Mouse (Mus musculus): Measurements from ENCODE around the gene Btn2a2.

The Btn2a2 gene

DNA sequence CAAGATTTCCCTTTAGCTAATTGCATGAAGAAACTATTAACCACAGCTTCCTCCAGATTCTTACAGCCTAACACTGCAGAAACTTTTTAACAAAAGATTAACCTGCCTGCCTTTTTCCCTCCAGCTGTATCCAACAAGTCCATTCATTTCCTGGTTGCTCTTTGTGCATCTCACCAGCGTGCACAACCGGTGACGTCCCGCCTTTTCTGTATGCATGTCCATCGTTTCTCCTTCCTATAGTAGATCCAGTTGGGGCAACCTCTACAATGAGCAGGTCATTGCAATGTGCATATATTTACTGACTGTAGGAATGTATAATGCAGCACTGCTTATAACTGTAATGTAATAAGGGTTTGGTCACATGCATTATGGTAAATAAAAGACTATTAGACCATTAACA, 35.3 kb upstream of the Btn2a2 start:
- CTCF ChIA-PET, result interaction anchor here (0.7 kb wide), 1 partner anchor 79 kb away, joined by 3 read pairs; no protein-coding TSS in a partner anchor

DNA sequence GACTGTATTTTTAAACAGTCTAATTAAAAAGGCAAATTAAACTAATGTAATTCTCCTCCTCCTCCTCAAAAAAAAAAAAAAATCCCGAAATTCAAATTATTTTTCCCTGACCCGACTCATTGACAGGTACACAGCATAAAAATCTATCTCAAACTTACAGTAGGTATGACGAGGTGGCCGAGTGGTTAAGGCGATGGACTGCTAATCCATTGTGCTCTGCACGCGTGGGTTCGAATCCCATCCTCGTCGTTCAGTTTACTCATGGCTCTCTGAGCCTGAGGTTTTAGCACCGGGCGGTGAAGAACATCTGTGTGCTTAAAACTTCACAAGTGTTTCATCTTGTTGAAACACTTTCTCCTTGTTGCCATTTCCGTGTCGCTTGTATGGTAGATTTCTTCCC, 33.0 kb upstream of the Btn2a2 start:
- CTCF ChIA-PET, result no interaction called here

DNA sequence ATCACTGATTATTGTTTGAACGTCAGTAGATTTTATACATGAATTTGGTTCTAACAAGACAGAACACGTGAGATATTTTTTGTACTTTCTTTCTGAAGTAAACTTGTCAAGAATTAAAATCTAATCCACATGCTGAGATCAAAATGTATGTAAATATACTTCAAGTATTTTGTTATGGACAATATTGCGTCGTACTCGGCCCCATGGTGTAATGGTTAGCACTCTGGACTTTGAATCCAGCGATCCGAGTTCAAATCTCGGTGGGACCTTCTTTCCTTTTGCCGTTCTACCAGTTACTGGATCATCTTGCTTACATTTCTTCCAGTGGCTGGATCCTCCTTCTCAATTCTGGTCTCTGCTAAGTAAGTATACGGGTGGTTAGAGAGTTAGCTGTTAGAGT, 30.8 kb upstream of the Btn2a2 start:
- CTCF ChIA-PET, result interaction anchor here (0.8 to 1.0 kb wide), 2 partner anchors 83 to 95 kb away, joined by 3 read pairs; no protein-coding TSS in a partner anchor

DNA sequence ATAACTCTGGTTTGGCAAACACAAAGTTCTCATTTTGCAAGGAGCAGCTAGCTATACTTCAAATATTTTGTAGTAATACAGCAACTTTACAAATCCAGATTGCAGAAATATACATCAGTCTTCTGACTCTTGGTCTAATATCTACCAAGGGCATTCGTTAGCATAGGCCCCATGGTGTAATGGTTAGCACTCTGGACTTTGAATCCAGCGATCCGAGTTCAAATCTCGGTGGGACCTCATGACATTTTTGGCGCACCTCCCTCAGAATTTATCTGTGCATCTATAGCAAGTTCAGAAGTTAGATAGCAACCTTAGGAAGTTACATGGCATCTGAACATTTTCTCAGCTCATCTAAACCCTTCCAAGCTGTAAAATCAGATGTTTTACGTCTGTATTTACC, 30.2 kb upstream of the Btn2a2 start:
- CTCF ChIA-PET, result no interaction called here

DNA sequence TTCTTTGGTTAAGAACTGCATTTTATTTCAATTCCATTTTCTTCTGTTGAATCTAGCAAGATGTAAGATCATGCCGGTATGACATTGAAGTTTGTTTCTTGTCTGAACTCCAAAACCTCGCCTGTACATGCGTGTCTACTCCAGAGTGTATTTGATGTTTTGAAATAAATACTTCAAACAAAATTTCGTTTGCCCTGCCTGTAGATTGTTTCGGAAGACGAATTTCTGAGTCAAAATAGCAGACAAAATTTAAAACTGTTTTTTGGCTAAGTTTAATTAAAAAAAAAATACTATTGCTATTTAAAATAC, 29.6 kb upstream of the Btn2a2 start:
- CTCF ChIA-PET, result interaction anchor here (0.6 kb wide), 1 partner anchor 87 kb away, joined by 5 read pairs; no protein-coding TSS in a partner anchor

DNA sequence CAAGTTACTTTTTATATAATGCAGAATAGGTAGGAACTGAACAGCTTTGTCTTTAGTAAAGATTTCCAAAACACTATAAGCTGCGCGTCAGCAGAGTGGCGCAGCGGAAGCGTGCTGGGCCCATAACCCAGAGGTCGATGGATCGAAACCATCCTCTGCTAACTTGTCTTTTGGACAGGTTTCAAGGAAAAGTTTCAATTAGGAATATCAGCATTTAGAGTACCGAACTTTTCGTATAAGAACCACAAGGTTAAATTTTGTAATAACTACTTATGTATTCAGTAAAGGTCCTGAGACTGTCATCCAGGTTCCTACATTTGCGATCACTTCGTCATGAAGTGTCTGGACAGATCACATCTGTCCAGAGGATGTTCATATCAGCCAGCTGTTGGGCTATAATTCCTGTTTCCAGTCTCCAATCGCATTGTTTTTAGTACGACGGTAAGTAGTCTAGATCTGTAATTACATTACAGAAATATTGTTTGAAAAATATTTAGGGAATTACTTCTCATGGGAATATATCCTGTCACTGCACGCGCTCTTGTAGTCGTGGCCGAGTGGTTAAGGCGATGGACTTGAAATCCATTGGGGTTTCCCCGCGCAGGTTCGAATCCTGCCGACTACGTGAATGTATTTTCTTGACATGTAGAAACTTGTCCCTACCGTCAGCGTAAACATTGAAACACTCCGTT, 29.1 kb upstream of the Btn2a2 start:
- CTCF ChIA-PET, result interaction anchor here (0.6 to 0.9 kb wide), 2 partner anchors 23 to 87 kb away, joined by 5 read pairs; no protein-coding TSS in a partner anchor

DNA sequence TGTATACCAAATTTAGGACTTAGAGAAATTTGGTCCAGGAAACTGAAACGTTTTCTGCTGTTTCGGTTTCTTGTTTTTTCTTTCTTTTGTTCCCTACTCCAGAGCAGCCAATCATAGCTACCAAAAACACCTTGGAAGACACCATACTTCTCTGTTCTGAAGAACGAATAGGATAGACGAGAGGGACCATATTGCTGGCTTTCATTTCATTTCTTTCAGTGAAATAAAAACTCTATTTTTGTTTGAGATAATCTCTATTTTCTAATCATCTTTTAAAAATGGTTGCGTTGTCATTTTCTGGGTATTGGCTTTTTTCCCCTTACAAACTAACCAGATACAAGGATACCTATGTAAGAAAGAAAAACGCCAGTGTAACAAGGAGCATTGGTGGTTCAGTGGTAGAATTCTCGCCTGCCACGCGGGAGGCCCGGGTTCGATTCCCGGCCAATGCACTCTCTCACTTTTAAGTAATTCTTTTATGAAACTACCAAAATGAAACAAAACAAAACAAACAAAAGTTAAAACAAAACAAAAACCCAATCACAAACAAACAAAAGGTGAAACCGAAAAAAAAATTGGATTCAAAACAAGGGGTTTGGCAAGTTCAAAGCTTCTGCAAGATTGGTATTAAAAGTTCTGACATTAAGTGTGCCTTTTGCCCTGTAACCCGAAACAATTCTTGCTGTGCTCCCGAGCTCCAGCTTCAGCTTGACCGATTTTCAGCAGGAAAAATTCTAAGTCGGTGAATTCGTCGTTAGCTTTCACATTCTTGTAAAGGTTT, 28.4 kb upstream of the Btn2a2 start:
- CTCF ChIA-PET, result interaction anchor here (0.6 to 0.9 kb wide), 2 partner anchors 24 to 80 kb away, joined by 3 to 5 read pairs; no protein-coding TSS in a partner anchor

DNA sequence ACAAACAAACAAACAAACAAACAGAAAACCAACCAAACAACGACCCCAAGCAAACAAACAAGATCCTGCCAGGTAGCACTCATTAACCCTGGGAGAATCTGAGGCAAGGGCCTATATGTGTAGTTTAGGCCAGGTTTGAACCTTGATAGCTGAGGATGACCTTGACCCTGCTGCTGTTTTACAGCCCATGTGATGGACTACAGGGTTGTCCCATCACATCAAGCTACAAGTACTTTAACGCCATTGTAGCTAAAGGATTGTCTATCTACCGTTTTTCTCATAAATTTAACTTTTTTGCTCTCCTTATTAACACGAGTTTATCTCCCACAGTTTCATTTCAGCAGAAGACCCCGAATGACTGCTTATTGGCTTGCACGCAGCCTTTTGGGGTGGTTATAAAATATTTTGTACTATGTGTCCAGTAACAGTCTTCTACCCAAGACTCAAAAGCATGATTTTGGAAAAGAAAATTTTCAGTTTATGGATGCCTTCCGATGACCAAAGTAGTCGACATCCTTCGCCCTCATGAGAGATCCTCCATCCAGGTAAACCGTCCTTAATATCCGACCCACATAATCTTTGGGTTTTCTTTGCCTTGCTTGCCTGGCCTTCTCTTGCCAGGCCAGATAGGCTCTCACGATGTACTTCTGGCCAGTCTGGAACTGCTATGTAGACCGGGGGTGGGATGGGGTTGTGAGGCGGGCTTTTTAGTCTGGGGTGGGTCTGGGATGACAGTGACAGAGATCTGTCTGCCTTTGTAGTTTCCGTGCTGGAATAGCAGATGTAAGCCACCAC, 27.4 kb upstream of the Btn2a2 start:
- CTCF ChIA-PET, result interaction anchor here (0.6 kb wide), 1 partner anchor 80 kb away, joined by 5 read pairs; no protein-coding TSS in a partner anchor

DNA sequence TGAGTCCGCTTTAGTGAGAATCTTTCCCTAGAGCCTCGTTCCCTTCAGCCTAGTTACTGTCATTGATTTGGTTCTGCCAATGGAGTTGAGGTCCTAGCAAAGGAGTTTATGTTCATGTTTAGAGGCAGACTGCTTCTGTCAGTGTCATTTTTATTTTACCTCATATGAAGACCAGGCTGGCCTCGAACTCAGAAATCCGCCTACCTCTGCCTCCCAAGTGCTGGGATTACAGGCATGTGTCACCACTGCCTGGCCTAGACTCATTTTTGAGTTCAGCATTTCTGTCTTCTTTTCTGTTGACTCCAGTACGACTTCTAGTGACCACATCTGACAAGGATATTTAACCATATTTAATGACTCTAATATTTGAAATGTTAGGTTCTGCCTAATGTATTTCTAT, 26.6 kb upstream of the Btn2a2 start:
- CTCF ChIA-PET, result interaction anchor here (0.6 kb wide), 1 partner anchor 79 kb away, joined by 5 read pairs; no protein-coding TSS in a partner anchor

DNA sequence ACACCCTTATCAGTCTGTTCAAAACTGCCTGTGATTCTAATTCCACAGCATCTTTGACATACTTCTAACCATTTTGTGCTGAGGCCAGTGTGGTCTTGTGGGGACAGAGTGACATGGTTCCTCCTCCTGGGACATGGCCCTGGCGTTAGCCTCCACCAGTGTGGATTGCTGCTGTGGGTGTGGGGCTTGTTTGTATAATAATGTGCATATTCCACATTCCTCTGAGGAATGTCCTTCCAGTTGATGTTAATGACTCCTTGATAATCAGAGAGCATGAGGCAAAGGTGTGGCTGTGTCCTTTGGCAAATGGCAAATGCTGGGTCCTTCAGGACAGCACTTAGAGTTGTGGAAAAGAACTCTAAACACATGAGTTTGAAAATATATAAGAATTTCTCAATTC, 24.9 kb upstream of the Btn2a2 start:
- CTCF ChIA-PET, result no interaction called here

DNA sequence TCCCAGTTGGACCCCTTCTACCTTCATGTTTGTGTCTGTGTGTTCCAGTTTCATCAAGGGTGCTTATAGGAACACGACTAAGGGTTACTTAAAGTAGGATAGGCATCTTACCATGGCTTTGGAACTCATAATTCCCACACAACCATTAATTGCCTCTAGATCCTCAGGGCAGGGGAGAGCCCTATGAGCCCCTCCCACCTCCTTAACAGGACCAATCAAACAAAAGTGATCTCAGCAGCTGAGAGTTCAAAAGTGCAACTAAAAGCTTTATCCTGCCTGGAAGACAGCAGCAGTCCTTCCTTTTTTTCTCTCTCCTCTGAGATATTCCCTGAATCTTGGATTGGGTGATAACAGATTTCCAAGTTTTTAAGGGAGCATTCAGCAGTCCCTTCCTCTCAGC, 21.5 kb upstream of the Btn2a2 start:
- CTCF ChIA-PET, result no interaction called here

DNA sequence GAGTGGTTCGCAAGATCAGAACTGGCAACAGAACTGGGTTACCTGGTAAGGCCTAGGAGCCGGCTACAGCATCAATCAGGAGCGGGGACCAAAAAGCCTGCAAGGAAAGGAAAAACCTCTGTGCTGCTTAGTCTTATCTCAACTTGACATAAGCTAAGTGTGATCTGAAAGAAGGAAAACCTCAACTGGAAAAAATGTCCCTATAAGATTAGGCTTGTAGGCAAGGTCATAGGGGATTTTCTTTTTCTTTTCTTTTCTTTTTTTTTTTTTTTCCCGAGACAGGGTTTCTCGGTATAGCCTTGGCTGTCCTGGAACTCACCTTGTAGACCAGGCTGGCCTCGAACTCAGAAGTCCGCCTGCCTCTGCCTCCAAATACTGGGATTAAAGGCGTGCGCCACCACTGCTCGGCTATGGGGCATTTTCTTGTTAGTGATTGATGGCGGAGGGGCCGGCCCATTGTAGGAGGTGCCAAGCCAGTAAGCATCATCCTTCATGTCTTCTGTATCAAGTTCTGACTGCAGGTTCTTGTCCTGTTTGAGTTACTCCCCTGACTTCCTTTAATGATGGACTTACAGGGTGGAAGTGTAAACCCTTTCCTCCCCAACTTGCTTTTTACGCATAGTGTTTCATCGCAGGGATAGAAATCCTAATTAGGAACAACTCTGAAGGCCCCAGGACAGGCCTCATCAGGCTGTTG, 18.3 kb upstream of the Btn2a2 start:
- CTCF ChIA-PET, result no interaction called here

DNA sequence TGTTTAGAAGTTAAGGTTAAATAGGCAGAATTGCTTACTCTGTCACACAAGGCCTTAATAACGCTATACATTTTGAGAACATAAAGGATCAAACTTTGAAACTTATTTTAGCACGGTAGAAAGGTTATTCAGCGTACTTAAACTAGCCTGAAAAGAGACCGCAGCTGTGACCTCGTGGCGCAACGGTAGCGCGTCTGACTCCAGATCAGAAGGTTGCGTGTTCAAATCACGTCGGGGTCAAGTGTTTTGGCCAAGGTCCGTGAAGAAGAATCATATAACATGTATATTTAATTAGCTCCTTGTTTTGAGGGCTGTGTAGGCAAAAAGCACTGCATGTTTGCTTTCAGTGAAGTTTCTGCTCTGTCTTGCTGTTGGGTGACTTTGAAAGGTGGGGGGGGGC, 17.7 kb upstream of the Btn2a2 start:
- CTCF ChIA-PET, result no interaction called here

DNA sequence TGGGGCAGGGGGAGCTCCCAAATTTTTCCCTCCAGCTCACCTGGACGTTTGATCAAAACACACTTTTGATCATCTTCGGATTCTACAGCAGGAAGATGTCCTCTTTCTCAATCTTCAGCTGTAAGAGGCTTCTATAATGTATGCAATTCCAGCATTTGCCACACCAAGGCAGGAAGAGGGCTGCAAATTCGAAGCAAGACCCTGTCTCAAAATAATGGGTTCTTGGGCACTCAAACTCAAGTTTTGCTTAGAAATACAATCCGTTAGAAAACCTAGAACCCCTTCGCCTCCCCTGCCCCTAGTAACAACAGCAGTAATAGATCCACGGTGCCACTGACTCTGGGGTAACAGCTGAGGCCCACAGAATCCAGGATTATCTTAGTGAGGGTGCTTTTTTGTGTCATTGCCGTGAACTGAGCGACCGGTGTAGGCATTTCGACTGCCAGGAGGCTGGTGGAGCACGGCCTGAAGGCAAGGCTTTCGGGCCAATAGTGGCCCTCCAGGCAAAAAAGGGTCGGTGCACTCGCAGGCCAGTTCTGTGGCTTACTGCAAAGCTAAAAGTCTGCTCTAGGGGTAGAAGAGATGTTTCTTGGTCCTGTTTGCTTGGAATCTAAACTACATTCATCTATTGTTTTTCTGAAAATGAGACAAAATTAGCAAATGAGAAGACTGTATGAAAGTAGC, 17.1 kb upstream of the Btn2a2 start:
- CTCF ChIA-PET, result no interaction called here

DNA sequence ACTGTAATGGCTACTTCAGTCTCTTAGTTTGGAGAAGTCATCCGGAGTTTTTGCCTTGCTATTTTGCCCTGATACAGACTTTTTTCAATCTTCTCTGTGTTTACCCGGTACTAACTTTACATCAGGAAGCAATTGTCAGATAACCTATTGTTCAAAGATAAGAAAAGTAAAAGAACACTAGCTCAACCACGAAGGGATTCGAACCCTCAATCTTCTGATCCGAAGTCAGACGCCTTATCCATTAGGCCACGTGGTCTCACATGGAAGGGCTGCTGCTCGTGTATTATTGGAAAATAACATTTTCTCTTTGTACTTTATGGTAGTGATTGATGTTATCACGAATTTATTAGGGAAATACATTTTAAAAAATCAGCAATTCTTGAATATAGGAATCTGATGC, 15.1 kb upstream of the Btn2a2 start:
- CTCF ChIA-PET, result no interaction called here

DNA sequence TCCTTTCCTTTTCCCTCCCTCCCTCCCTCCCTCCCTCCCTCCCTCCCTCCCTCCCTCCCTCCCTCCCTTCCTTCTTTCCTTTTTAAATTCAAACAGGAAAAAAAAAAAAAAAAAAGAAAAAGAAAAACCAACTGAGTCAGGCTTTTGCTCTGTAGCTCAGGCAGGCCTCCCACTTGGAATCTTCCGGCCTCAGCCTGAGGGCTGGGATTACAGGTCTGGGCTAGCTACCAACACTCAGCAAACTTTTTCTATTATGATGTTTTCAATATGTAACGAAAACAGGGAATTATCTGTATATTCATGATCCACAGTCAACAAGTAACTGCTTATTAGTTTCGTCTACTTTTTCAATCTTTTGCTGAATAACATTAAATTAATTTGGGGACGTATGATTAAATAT, 14.3 kb upstream of the Btn2a2 start:
- CTCF ChIA-PET, result interaction anchor here (0.7 kb wide), 1 partner anchor 1559 kb away, joined by 7 read pairs; no protein-coding TSS in a partner anchor

DNA sequence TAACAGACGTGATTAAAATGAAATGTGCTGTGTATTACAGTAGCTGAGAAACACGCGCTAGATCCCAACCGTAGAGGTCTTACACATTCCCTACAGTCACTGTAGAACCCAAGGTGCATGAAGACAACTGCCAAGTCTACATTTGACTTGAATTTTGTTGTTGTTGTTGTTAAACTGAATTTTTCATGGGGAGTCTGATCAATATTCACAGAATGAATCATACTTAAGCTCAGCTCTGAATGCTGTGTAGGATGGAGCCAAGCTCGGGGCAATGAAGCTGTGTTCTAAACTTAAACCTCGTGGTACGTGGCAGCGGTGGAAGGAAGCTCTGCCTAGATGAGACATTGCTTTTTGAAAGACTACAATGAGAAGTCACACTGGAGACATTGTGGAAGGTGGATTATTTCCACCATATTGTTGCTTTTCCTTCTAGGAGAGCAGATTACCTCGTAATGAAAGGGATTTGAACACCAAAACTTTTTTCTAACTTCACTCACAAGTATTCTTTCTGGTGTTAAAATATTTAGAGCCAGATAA, 13.4 kb upstream of the Btn2a2 start:
- CTCF ChIA-PET, result interaction anchor here (0.7 kb wide), 1 partner anchor 1558 kb away, joined by 7 read pairs; no protein-coding TSS in a partner anchor

DNA sequence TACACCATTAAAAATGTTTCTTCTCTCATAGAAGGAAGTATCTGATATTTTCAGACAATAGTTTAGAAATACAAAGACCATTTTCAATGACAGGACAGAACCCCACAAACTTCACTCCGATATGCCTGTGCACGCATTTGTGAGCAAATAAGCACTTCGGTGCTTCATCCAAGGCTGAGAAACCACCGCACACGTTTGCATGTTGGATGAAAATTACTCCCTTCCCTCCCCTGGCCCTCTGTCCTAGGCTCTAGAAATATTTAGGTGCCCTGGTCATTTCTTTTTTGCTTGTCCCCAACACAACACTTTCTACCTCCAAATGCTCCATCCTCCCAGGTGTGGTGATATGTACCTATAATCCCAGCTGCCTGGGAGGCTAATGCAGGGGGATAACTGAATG, 12.9 kb upstream of the Btn2a2 start:
- CTCF ChIA-PET, result no interaction called here

DNA sequence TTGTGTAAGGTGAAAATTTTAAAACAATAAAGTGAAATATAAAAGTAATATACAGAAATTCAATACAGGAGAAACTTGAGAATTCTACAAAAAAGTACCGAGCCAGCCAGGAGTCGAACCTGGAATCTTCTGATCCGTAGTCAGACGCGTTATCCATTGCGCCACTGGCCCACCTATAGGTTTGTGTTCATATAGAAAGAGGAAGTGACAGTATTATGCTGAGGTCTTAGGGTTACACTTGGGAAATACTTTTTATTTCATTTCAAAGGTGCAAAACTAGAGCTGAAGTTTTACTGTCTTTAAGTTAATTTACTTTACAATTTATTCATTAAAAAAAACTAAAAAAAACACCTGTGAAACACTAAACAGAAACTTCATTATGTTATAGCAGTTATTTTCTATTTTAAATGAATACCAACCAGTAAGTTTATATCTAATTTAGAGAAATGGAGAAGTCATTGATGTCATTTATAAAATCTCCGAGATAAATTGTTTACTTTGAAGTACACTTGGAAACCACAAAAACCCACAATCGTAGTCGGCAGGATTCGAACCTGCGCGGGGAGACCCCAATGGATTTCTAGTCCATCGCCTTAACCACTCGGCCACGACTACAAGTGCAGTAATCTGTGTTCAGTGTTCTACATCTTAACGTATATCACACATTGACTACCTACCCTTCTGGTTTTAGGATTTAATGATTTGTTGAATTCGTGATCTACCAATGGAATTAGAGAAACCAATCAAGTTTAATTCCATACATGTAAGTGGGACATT, 12.0 kb upstream of the Btn2a2 start:
- CTCF ChIA-PET, result no interaction called here

DNA sequence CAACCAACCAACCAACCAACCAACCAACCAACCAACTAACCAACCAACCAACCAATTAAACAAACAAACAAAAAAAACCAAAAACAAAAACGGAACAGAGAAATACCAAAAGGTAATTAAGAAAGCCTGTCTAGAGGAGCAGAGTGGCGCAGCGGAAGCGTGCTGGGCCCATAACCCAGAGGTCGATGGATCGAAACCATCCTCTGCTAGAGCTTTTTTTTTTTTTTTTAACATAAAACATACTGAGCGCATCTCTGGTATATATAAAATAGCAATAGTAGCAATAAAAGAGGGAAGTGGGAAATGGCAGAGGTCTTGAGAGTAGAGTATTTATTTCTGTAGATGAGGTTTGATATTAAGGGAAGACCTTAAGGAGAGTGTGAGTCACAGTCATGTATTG, 11.3 kb upstream of the Btn2a2 start:
- CTCF ChIA-PET, result interaction anchor here (0.6 to 0.7 kb wide), 2 partner anchors 175 to 1729 kb away, joined by 3 to 6 read pairs; no protein-coding TSS in a partner anchor
